Mouse (Mus musculus) lung, adult 2 months (tissue): ENCODE measurements at regions not wholly inside any gene's neighbourhood (a gene's known extent, or its start where the extent isn't known, plus 50 kb on each side); places are given as distances from the start of the nearest gene placed in this dataset.

Experiments
- CTCF ChIP-seq: fragments of 200-500 bp; IDR thresholded peaks from 2 replicates; pipeline ENCODE4 v1.5.1; 2011; ENCODE audit warnings: mild to moderate bottlenecking, low read length, control low read depth; ENCODE audit not compliant: insufficient read depth
- POLR2A ChIP-seq: fragments of 200-500 bp; IDR thresholded peaks from 2 replicates; pipeline ENCODE4 v1.6.1; 2011; ENCODE audit warnings: low read depth, mild to moderate bottlenecking, control low read depth, low read length, borderline replicate concordance; ENCODE audit errors: extremely low read depth

- no peak for TF ChIP-seq CTCF
- no peak for TF ChIP-seq POLR2A
Measured at GRCm38 (mm10) chr9:33238190-33238589, 602.2 kb downstream of the Ets1 start.
